Mouse (Mus musculus) regulatory T cell (primary cell): ENCODE data around the gene Entpd7.

Source experiments
- in situ Hi-C: fragments of 300-600 bp; cut with MboI, MseI; formaldehyde crosslinking; loops from one replicate; pipeline ENCODE4 v1.15.1; 2025; ENCODE audit warnings: high pct_unique_total_duplicates

Gene Entpd7

GRCm38 (mm10) chr19:43722891-43723290 lies 33.4 kb downstream of the Entpd7 start:
- in situ Hi-C loops = no loop called here

- in situ Hi-C loops = no loop called here
Observed at GRCm38 (mm10) chr19:43723501-43723900, 34.0 kb downstream of the Entpd7 start.

GRCm38 (mm10) chr19:43724194-43724593 lies 34.7 kb downstream of the Entpd7 start:
- in situ Hi-C loops = no loop called here

- in situ Hi-C loops = no loop called here
Observed at GRCm38 (mm10) chr19:43724821-43725220, 35.3 kb downstream of the Entpd7 start.

- in situ Hi-C loops = no loop called here
Observed at GRCm38 (mm10) chr19:43726510-43727146, 37.2 kb downstream of the Entpd7 start.

GRCm38 (mm10) chr19:43729296-43730036 lies 40.0 kb downstream of the Entpd7 start:
- in situ Hi-C loops = no loop called here

GRCm38 (mm10) chr19:43730037-43730428 lies 40.6 kb downstream of the Entpd7 start:
- in situ Hi-C loops = no loop called here

GRCm38 (mm10) chr19:43731157-43731556 lies 41.7 kb downstream of the Entpd7 start:
- in situ Hi-C loops = no loop called here

GRCm38 (mm10) chr19:43738409-43738808 lies 48.9 kb downstream of the Entpd7 start:
- in situ Hi-C loops = no loop called here

- in situ Hi-C loops = no loop called here
Observed at GRCm38 (mm10) chr19:43743401-43743800, 53.9 kb downstream of the Entpd7 start.

GRCm38 (mm10) chr19:43745740-43746139 lies 56.3 kb downstream of the Entpd7 start:
- in situ Hi-C loops = no loop called here

GRCm38 (mm10) chr19:43747877-43748276 lies 58.4 kb downstream of the Entpd7 start:
- in situ Hi-C loops = no loop called here

GRCm38 (mm10) chr19:43750008-43750407 lies 60.5 kb downstream of the Entpd7 start:
- in situ Hi-C loops = loop anchor here (5.0 kb wide), 1 partner anchor 973 kb away; the partner anchor contains the start of gene Hps1

- in situ Hi-C loops = loop anchor here (5.0 kb wide), 1 partner anchor 975 kb away; the partner anchor contains the start of gene Hps1
Observed at GRCm38 (mm10) chr19:43752489-43753225, 63.2 kb downstream of the Entpd7 start, which contains the start of the genes Cutc and Cox15. TSS of gene Cutc (plus strand) at chr19:43752996. TSS of gene Cox15 (minus strand) at chr19:43753000.

GRCm38 (mm10) chr19:43753226-43753835 lies 63.9 kb downstream of the Entpd7 start:
- in situ Hi-C loops = loop anchor here (5.0 kb wide), 1 partner anchor 976 kb away; the partner anchor contains the start of gene Hps1

- in situ Hi-C loops = loop anchor here (5.0 kb wide), 1 partner anchor 977 kb away; the partner anchor contains the start of gene Hps1
Observed at GRCm38 (mm10) chr19:43754237-43754636, 64.8 kb downstream of the Entpd7 start.

- in situ Hi-C loops = loop anchor here (5.0 kb wide), 2 partner anchors 78 to 978 kb away; partner anchors contain the start of gene Hps1
Observed at GRCm38 (mm10) chr19:43754872-43755271, 65.4 kb downstream of the Entpd7 start.

- in situ Hi-C loops = no loop called here
Observed at GRCm38 (mm10) chr19:43760504-43760903, 71.0 kb downstream of the Entpd7 start.

- in situ Hi-C loops = no loop called here
Observed at GRCm38 (mm10) chr19:43761543-43762256, 72.2 kb downstream of the Entpd7 start.

GRCm38 (mm10) chr19:43762410-43762809 lies 72.9 kb downstream of the Entpd7 start:
- in situ Hi-C loops = no loop called here

- in situ Hi-C loops = no loop called here
Observed at GRCm38 (mm10) chr19:43766451-43766850, 77.0 kb downstream of the Entpd7 start.
